Mouse (Mus musculus) adrenal gland, postnatal 25 days (tissue): ENCODE measurements around the gene Olfr1269. TPM values are rescaled to one million over a fixed set of nuclear protein-coding genes. Genes with fewer than 3 reads are reported as not detected.

Experiments used
- DNase-seq: peaks from one replicate; pipeline ENCODE4 v3.0.0; 2021; ENCODE audit warnings: mixed read lengths
- long read RNA-seq: library from polyadenylated mRNA; stranded (forward); transcript quantifications from one replicate; pipeline ENCODE4 v2.0.0, GENCODE M21; 2021
- total RNA-seq: library from RNA; stranded (reverse); gene quantifications from 2 replicates; pipeline ENCODE4 v1.2.3, GENCODE M21; 2021

Olfr1269 gene
- not detected in 2 replicates for total RNA-seq
- long read RNA-seq, result 0 reads

DNA sequence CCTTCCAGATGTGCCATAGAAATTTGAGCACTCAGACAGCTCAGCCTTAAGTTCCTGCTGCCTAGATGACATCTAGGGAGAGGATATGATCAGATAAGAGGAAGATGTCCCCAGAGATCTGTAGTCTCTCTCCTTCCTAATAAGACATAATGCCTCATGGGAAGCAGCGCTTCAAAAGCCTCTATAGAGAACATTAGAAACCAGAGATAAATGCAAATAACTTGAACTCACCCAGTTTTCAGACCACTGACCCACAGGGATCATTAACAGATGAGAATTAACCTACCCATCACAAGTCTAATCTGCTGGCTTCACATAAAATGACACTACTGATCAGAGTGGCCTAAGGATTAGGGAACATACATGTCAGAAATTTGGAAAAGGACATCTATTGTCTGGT, at the start of gene Olfr1269:
Gene Olfr1269, minus strand, starts transcription at position 101 of the 400 bp plus-strand sequence.
- DNase-seq, result no peak

DNA sequence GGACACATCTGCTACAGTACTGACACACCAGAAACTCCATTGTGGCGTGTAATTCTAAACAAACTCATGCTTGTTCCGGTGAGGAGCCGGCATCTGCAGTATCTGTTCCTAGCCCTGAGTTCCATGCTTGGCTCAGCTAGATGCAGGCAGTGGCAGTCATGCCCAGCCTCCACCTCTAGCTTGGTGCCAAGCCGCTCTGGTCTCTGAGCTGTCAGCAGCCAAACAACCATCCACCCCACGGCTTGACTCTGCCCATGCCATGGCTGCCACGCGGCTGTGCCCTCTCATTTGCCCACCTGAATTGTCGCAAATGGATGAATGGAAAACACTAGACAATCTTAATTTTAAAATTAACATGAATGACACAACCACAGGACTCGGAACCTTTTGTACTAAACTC, 32.7 kb upstream of the Olfr1269 start:
- DNase-seq, result no peak

DNA sequence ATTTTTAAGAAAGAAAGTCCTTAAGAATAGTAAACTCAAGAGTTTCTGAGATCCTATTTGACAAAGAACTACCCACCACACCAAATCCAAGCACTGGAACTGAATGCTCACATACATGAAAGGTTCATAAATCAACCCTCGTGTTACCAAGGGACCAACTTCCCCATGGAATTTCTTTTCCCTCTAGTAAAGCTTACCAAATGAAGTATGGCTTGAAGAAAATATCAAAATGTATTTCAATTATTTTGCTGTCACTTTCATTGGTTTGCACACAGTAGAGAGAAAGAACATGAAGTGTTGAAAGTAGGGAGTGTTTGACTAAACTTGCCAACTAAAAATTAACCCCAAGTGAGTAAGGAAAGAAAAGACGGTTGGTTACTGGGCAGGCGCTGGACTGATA, 31.8 kb upstream of the Olfr1269 start, which contains the start of gene Olfr1270:
Gene Olfr1270, minus strand, starts transcription at position 101 of the 400 bp plus-strand sequence.
- no peak for DNase-seq

DNA sequence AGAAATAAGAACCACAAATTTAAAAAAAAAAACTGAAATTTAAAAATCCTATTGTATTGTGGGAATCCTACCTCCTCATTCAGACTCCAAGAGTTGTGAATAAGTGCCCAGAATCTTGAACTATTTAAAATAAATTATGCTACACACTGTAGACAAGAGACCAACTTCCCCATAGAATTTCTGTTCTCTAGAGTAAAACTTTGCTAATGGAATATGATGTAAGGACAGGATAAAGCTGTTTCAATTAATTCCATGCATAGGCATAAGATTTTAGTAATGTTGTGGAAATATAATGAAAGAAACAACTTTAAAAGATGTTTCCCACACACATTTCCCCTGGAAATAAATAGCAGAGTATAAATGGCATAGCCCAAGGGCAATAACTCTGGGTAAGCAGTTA, 21.0 kb upstream of the Olfr1269 start, which contains the start of gene Olfr32:
Gene Olfr32, minus strand, starts transcription at position 101 of the 400 bp plus-strand sequence.
- DNase-seq, result no peak

DNA sequence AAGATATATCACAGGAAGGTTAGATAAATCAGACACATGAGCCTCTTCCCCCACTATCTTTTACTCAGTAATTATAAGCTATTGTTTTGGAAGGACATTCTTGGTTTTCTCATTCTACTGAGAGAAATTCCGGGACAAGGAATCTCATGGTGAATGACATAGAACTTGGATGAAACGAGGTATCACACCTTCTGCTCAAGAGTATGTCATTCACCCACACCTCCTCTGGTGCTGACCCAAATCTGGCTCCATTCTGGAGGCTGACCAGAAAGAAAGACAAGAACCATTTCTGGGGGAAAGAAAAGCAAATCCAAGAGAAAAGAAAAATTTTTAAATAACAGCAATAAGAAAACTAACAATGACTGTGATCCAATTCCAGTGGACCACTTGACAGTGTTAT, 51.1 kb downstream of the Olfr1269 start:
- no peak for DNase-seq

Other genes with a start within 250 kb of the Olfr1269 start
- gene Olfr1257, start 243.0 kb downstream of the Olfr1269 start, total RNA-seq, result not detected in 2 replicates
- not detected in 2 replicates for gene Olfr1258, start 194.1 kb downstream of the Olfr1269 start, total RNA-seq
- not detected in 2 replicates for gene Olfr1259, start 172.7 kb downstream of the Olfr1269 start, total RNA-seq
- not detected in 2 replicates for gene Olfr1260, start 147.1 kb downstream of the Olfr1269 start, total RNA-seq
- not detected in 2 replicates for gene Olfr1261, start 130.2 kb downstream of the Olfr1269 start, total RNA-seq
- not detected in 2 replicates for gene Olfr1262, start 121.3 kb downstream of the Olfr1269 start, total RNA-seq
- not detected in 2 replicates for gene Olfr1263, start 109.3 kb downstream of the Olfr1269 start, total RNA-seq
- not detected in 2 replicates for gene Olfr1264, start 95.8 kb downstream of the Olfr1269 start, total RNA-seq
- not detected in 2 replicates for gene Olfr1265, start 86.1 kb downstream of the Olfr1269 start, total RNA-seq
- gene Olfr140, start 57.8 kb downstream of the Olfr1269 start, total RNA-seq, result not detected in 2 replicates
- not detected in 2 replicates for gene Olfr32, start 20.9 kb upstream of the Olfr1269 start, total RNA-seq
- gene Olfr1270, start 31.7 kb upstream of the Olfr1269 start, total RNA-seq, result not detected in 2 replicates
- 0.38 TPM in 1 of 2 replicates, not detected in the other for gene Olfr1506, start 103.1 kb upstream of the Olfr1269 start, total RNA-seq
- gene Olfr142, start 136.2 kb upstream of the Olfr1269 start, total RNA-seq, result not detected in 2 replicates
- gene Olfr1271, start 149.6 kb upstream of the Olfr1269 start, total RNA-seq, result not detected in 2 replicates
- not detected in 2 replicates for gene Olfr1272, start 171.4 kb upstream of the Olfr1269 start, total RNA-seq
- not detected in 2 replicates for gene Gm13769, start 200.8 kb upstream of the Olfr1269 start, total RNA-seq